Mouse (Mus musculus) layer of hippocampus, adult 18-20 months (tissue): ENCODE data around the gene Igf2bp3. TPM values are rescaled to one million over a fixed set of nuclear protein-coding genes. Genes with fewer than 3 reads are reported as not detected.
"Not testable (repeated sequence)": the region's sequence is repeated elsewhere in the genome, so short reads cannot be mapped to it uniquely, and the experiment has no call there.

Experiments
- DNase-seq, 2 experiments: peaks; one replicate each; pipeline ENCODE4 v3.0.0; 2022; ENCODE audit warnings: low spot score in 2 of 2
- long read RNA-seq: library from polyadenylated mRNA; stranded (forward); transcript quantifications from one replicate; pipeline ENCODE4 v2.0.0, GENCODE M21; 2021
- total RNA-seq, 2 experiments: library from RNA; stranded (reverse); gene quantifications; 2 replicates each; pipeline ENCODE4 v1.2.3; 2021

Gene Igf2bp3
- not detected for total RNA-seq
- long read RNA-seq, partial matches to known transcripts = 0 of 53 reads
- long read RNA-seq, other reads (novel, unspliced or antisense) = 53 of 53 reads

GRCm38 (mm10) chr6:49214928-49215747 is at the start of gene Igf2bp3:
Gene Igf2bp3, minus strand, starts transcription at chr6:49214957.
- DNase-seq = no peak

GRCm38 (mm10) chr6:49264446-49264845 is 49.7 kb upstream of the Igf2bp3 start:
- DNase-seq = not testable (repeated sequence)

DNA sequence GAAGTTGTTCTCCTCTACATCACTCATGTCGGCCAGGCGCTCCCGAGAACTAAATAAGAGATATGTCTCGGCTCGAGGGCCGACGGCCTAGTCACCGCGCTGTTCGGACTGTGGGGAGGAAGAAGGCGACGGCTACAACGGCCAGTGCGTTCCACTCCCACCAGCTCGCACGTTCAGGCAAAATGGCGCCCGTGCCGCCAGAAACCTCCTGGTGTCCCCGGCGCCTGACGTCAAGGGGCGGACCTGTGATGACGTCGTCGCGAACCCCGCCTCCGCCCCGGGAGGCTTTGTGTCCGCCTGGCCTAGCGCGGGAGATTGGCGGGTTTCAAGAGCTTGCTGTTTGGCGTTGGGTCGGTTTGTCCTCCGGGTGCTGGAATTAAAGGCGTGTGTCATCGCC is 49.1 kb upstream of the Igf2bp3 start, which contains the start of gene Tra2a:
Tra2a (minus strand) TSS at position 187 of the 397 bp plus-strand sequence.
- peak; percentile 96 for DNase-seq

DNA sequence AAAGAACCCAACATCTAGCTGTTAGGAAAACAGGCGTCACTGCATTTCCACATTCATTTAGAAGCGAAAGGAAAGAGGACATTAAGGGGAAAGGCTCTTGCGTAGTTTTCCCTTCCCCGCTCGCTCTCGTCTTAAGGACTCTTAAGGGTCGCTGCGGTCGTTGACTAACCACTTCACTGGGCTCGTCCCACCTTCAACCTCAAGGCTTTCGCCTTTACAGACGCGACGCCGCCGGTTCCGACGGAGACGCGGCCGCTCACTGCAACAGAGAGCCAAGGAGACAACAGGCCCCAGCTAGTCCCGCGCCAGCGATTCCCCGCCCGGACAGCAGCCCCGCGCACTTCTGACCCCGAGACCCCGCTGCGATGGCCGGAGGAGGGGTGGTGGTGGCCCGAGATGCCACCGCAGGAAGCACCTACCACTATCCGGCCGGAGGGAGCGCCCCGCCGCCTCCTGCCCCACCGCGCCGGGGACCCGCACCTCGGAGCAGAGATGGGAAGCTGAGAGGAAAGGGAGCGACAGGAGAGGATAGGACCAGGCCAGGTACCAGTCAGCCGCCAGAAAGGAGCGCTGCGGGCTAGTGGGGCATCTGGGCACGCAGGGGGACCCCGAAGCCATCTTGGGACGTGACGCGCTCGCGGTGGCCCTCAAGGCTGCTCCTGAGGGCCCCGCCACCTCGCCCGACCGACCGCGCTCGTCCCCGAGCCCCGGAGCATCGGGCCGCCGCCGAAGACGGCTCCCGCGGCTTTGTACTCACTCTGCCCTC is 48.5 kb upstream of the Igf2bp3 start:
- peak; percentile 18 to 38 for DNase-seq

GRCm38 (mm10) chr6:49262421-49262820 is 47.7 kb upstream of the Igf2bp3 start:
- DNase-seq = no peak

- no peak for DNase-seq
Measured at GRCm38 (mm10) chr6:49259711-49260110, 45.0 kb upstream of the Igf2bp3 start.

DNA sequence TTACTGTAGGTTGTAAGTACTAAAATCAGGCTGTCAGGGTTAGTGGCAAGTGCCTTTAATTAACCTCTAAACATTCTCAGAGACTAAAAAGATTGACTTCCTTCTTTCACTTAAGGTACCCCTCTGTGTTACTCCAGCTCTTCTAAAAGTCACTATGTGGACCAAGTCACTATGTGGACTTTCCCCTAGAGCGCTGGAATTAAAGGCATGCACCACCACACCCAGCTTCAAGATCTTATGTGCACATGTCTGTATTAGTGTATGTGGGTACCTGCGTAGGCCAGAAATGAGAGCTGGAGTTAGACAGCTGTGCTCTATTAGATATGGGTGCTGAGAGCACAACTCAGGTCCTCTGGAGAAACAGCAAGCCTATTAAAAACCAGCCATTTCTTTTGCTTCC is 43.1 kb upstream of the Igf2bp3 start:
- no peak for DNase-seq

DNA sequence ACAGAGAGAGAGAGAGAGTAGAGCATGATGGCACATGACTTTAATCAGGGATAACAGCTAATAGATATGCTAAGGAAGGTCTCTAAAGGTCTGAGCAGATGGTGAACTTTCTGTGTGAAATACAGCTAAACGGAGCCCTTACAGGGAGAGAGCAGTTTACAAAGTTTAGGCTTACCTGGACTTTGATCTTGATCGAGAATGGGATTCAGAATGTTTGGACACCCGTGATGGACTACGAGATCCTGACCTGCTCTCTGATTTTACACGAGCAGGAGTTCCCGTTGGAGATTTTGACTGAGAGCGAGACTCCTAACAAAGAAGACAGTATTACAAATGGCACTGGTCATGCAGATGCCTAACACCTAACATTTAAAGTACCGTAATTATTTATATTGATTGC is 37.5 kb upstream of the Igf2bp3 start:
- DNase-seq = no peak

DNA sequence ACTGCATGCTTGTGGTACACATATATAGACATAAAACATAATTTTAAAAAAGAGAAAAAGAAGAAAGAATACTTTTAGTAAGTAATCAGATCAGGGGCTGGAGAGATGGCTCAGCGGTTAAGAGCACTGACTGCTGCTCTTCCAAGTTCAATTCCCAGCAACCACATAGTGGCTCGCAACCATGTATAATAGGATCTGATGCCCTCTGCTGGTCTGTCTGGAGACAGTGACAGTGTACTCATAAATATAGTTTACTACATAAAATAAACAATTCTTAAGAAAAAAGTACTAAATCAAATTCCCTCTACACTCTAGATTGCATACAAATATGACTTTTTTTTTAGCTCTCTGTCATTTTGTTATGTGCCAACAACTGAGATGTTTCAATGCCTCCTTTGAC is 36.4 kb upstream of the Igf2bp3 start:
- DNase-seq = no peak

DNA sequence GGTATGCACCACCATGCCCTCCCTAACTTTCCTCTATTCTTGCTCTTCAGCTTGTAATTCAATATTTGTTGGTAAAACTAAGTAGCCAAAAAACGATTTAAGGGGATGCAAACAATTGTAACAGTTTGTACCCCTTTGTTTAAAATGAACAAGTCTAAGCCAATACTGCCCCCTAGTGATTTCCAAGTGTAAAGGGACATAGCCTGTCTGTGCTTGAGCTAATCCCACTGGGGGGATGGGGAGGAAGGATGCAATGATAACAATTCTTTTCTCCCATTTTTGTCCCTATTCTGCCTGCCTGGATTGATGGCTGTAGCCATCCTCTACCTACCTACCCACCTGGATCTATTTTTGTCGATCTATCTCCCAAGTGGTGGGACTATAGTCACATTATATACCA is 32.5 kb upstream of the Igf2bp3 start:
- peak in 1 of 2 experiments; percentile 16 for DNase-seq

DNA sequence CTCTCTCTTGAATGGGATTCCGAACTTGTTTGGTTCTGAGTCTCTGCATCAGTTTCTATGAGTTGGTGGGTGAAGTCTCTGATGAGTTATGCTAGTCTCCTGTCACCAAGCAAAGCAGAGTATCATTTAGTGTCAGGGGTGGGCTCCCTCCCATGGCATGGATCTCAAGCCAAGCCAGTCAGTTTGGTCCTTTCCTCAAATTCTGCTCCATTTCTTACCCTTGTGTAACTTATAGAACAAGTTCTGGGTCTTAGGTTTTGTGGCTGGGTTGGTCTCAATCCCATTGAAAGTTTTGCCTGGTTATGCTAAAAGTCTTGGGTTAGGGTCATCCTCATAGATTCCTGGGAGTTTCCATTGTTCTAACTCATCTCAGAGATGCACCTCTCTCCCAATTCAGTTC is 27.6 kb upstream of the Igf2bp3 start:
- no peak for DNase-seq

DNA sequence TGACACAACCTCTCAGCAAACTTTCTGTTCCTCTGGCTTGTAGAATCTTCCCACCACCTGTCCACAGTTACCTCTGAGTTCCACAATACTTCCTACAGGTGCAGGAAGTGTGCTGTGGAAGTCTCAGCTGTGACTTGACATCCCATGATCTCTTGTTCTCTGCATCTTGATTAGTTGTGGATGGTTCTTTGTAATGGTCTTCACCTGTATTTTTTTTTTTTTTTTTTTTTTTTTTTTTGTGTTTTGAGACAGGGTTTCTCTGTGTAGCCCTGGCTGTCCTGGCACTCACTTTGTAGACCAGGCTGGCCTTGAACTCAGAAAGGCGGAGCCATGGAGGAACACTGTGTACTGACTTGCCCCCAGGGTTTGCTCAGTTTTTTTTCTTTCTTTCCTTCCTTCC is 26.8 kb upstream of the Igf2bp3 start:
- no peak for DNase-seq

- peak; percentile 100 for DNase-seq
Measured at GRCm38 (mm10) chr6:49236331-49236730, 21.6 kb upstream of the Igf2bp3 start.

- no peak for DNase-seq
Measured at GRCm38 (mm10) chr6:49233356-49233755, 18.6 kb upstream of the Igf2bp3 start.

- DNase-seq = peak in 1 of 2 experiments; percentile 18
Measured at GRCm38 (mm10) chr6:49228126-49228679, 13.4 kb upstream of the Igf2bp3 start.

DNA sequence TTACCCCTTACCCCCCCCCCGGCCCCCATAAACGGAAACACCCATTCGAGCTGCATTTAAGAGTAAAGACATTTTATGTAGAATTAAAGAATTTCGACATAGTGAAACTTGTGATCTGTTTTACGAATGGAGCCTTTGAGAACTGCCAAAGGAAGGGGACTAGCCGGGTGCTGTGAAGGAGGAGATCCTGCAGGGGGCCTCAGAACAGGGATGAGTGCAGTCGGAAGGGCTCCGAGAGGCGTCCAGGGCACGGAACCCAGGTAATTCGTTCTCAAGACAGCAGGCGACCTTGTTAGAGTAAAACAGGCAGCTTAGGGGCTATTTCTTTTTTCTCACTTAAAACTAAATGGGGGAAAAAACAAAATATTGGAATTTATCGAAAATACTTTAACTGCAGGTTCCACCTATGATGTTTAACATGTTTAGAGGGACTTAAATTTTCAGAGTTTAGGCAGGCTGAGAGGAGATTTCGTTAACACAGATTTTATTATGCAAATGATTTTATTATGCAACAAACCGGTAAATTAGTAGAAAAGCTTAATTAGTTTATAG is 12.5 kb upstream of the Igf2bp3 start:
- DNase-seq = no peak

DNA sequence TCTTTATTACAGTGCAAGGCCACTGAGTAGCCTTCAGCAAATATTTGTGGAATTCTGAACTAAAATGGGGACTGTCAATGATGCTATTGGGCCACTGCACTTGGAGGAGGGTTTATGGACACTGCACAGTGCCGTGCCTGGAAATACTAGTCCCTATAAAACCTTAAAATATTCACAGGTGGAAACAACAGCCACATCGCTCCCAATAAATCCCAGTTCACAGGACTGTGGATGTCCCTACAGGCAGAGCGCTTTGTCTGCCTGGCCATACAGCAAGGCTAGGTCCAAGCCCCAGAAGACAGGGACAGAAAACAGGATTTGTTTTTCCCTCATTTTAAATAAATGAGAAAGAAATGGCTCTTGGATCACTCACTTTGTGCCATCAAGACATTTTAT is 11.0 kb upstream of the Igf2bp3 start:
- DNase-seq = no peak

GRCm38 (mm10) chr6:49224923-49225727 is 10.4 kb upstream of the Igf2bp3 start:
- DNase-seq = no peak

DNA sequence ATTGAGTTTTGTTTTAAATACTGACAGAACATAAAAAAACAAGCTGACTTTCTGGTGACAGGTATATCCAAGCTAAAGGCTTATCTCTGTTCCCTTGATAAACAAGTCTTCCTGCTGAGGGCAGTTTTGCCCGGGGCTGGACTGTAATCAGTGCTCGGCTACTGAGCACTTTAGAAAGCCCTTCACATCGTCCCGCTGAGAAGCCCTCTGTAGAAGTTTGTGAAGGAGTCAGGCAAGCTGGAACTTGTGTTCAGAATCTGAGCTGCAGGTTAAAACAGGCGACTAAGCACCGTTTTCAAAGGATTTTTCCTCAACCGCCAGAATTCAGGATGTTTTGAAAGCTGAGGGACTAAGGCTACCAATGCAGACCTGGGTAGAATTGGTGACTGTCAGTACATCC is 7.1 kb upstream of the Igf2bp3 start:
- no peak for DNase-seq

DNA sequence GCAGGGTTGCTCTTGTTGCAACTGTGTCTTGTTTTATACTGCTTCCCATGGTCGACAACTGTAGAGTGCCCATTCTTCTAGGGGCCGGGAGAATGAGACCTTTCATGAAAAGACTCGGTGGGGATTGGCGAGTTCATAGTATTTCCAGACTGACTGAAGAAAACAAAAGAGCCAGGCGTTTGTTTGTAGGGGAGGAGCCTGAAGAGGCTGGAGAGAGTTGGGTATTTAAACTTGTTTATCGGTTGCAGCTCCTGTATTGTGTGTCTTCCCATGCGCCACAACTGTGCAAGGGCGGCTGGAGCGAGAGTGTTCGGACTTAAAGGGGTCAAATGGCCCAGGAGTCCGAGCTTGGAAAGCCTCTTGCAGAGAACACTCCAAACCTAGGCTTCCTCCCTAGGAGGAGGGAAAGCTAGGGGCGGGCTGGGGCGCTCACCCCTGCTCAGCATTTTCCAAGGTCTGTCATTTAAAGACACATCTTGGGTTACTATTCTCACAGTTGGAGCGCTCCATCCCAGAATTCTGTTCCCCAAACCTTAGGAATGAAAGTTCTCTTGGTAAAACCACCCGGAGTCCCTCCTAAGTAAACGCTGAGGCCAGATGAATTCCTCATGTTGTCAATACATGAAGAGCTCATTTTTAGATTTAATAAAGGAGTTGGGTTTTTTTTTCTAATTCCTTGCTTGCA is 5.3 kb upstream of the Igf2bp3 start:
- no peak for DNase-seq
